Mouse (Mus musculus) liver, embryonic 11.5 days (tissue): Measurements from ENCODE around the gene Gm49387. TPM values are rescaled to one million over a fixed set of nuclear protein-coding genes. Genes with fewer than 3 reads are reported as not detected.

Experiments used
- ATAC-seq: fragments of 200-750 bp; cut with Nextera tagmentation; replicated peaks from 2 replicates; pipeline ENCODE4 v1.8.0; 2017; ENCODE audit warnings: moderate number of reproducible peaks, mild to moderate bottlenecking, moderate TSS enrichment, moderate library complexity; ENCODE audit not compliant: low FRiP score
- DNase-seq: peaks from one replicate; pipeline ENCODE4 v3.0.0-alpha.2; 2017; ENCODE audit warnings: low spot score
- H3K27ac ChIP-seq: fragments of 300-500 bp; sonication (generic); 2 replicates; pipeline ENCODE4 v1.5.1; 2014; ENCODE audit warnings: mild to moderate bottlenecking, low read depth, low read length, control low read depth
- H3K27me3 ChIP-seq: fragments of 300-500 bp; sonication (generic); replicated peaks from 2 replicates; pipeline ENCODE4 v1.6.1; 2014; ENCODE audit warnings: low read length, mixed read lengths; ENCODE audit not compliant: control insufficient read depth, insufficient read depth
- H3K36me3 ChIP-seq: fragments of 300-500 bp; sonication (generic); 2 replicates; pipeline ENCODE4 v1.6.1; 2014; ENCODE audit warnings: mild to moderate bottlenecking, low read length, moderate library complexity, mixed read lengths; ENCODE audit not compliant: control insufficient read depth, insufficient read depth
- H3K4me1 ChIP-seq: fragments of 300-500 bp; sonication (generic); replicated peaks from 2 replicates; pipeline ENCODE4 v1.6.1; 2014; ENCODE audit warnings: low read length, mixed read lengths; ENCODE audit not compliant: control insufficient read depth, insufficient read depth
- H3K4me2 ChIP-seq: fragments of 300-500 bp; sonication (generic); 2 replicates; pipeline ENCODE4 v1.6.1; 2014; ENCODE audit warnings: mild to moderate bottlenecking, control low read depth, moderate library complexity
- H3K4me3 ChIP-seq: fragments of 300-500 bp; sonication (generic); 2 replicates; pipeline ENCODE4 v1.5.1; 2014; ENCODE audit warnings: low read depth, low read length, control low read depth
- H3K9ac ChIP-seq: fragments of 300-500 bp; sonication (generic); 2 replicates; pipeline ENCODE4 v1.6.1; 2014; ENCODE audit warnings: low read depth, low read length, control low read depth
- H3K9me3 ChIP-seq: fragments of 300-500 bp; sonication (generic); 2 replicates; pipeline ENCODE4 v1.6.1; 2016; ENCODE audit warnings: low read length, inconsistent platforms, mixed read lengths; ENCODE audit not compliant: control insufficient read depth
- WGBS: fragments of 180-500 bp; shearing (Covaris S2); extraction: QIAGEN DNeasy Blood & Tissue Kit; methylation state at CpG from one replicate; pipeline ENCODE4 v1.1.7; 2014; 5-methylcytosine and 5-hydroxymethylcytosine counted together
- polyA plus RNA-seq: library from polyadenylated mRNA; unstranded; fragments of >200 nt; fragmentation: Nextera tagmentation; extraction: Ambion mirVana; gene quantifications from 2 replicates; pipeline ENCODE4 v1.2.1, GENCODE M21; 2014

Gm49387 gene
- polyA plus RNA-seq, 1 experiment from 2014 or later, result 0.19 TPM

GRCm38 (mm10) chr14:31569151-31569631 is 71.5 kb downstream of the Gm49387 start:
- DNase-seq, result no peak
- no peaks in the 10 kb centered on the region for H3K9me3 ChIP-seq
- ATAC-seq, result 0 out of 2 replicates have a peak, but pooled peaks have one; percentile 9
- no peak overlapping the region for H3K27ac ChIP-seq
- H3K36me3 ChIP-seq, result no peaks in the 10 kb centered on the region
- WGBS, result 47% methylated on average over 7 of the region's 7 CpGs
- H3K27me3 ChIP-seq, result no peaks in the 10 kb centered on the region
- H3K9ac ChIP-seq, result no peak overlapping the region
- no peak overlapping the region for H3K4me2 ChIP-seq
- no peak overlapping the region for H3K4me3 ChIP-seq
- peaks cover 28% of the 10 kb centered on the region for H3K4me1 ChIP-seq

- Histone ChIP-seq H3K4me1 (peaks cover 23% of the 10 kb centered on the region), H3K27ac (no peak overlapping the region), H3K4me2 (no peak overlapping the region), H3K4me3 (no peak overlapping the region), H3K36me3 (no peaks in the 10 kb centered on the region), H3K27me3 (no peaks in the 10 kb centered on the region), H3K9me3 (no peaks in the 10 kb centered on the region), H3K9ac (no peak overlapping the region)
- ATAC-seq, result no peak
- WGBS, result 60% methylated on average over 9 of the region's 9 CpGs
- DNase-seq, result no peak
Measured at GRCm38 (mm10) chr14:31565478-31566212, 75.0 kb downstream of the Gm49387 start.

- DNase-seq, result no peak
- Histone ChIP-seq H3K36me3 (no peaks in the 10 kb centered on the region), H3K27ac (no peak overlapping the region), H3K4me1 (peaks cover 15% of the 10 kb centered on the region), H3K4me2 (no peak overlapping the region), H3K4me3 (no peak overlapping the region), H3K27me3 (no peaks in the 10 kb centered on the region), H3K9me3 (no peaks in the 10 kb centered on the region), H3K9ac (no peak overlapping the region)
- WGBS, result 40% methylated on average over 6 of the region's 6 CpGs
- no peak for ATAC-seq
Measured at GRCm38 (mm10) chr14:31564452-31565179, 76.1 kb downstream of the Gm49387 start.

GRCm38 (mm10) chr14:31560886-31561285 is 79.8 kb downstream of the Gm49387 start:
- Histone ChIP-seq H3K36me3 (no peaks in the 10 kb centered on the region), H3K4me1 (peaks cover 8% of the 10 kb centered on the region), H3K27me3 (no peaks in the 10 kb centered on the region; the same call in 1 of the 2 replicates), H3K4me3 (no peak overlapping the region), H3K27ac (no peak overlapping the region), H3K4me2 (no peak overlapping the region), H3K9me3 (no peaks in the 10 kb centered on the region), H3K9ac (no peak overlapping the region)
- DNase-seq, result no peak
- ATAC-seq, result no peak
- WGBS, result 36% methylated on average over 5 of the region's 5 CpGs

- H3K4me2 ChIP-seq, result no peak overlapping the region
- no peak for DNase-seq
- H3K4me1 ChIP-seq, result no peaks in the 10 kb centered on the region
- H3K27me3 ChIP-seq, result no peaks in the 10 kb centered on the region; the same call in 1 of the 2 replicates
- ATAC-seq, result no peak
- no peak overlapping the region for H3K9ac ChIP-seq
- no peaks in the 10 kb centered on the region for H3K36me3 ChIP-seq
- WGBS, result 43% methylated on average over 5 of the region's 5 CpGs
- no peaks in the 10 kb centered on the region for H3K9me3 ChIP-seq
- H3K27ac ChIP-seq, result no peak overlapping the region
- no peak overlapping the region for H3K4me3 ChIP-seq
Measured at GRCm38 (mm10) chr14:31559216-31559615, 81.5 kb downstream of the Gm49387 start.

- no peak overlapping the region for H3K4me2 ChIP-seq
- ATAC-seq, result no peak
- H3K27ac ChIP-seq, result no peak overlapping the region
- H3K9me3 ChIP-seq, result no peaks in the 10 kb centered on the region
- no peak overlapping the region for H3K9ac ChIP-seq
- H3K27me3 ChIP-seq, result no peaks in the 10 kb centered on the region; the same call in 1 of the 2 replicates
- H3K4me3 ChIP-seq, result no peak overlapping the region
- H3K4me1 ChIP-seq, result no peaks in the 10 kb centered on the region
- no peak for DNase-seq
- WGBS, result 71% methylated on average over 9 of the region's 9 CpGs
- H3K36me3 ChIP-seq, result no peaks in the 10 kb centered on the region
Measured at GRCm38 (mm10) chr14:31557784-31558183, 82.9 kb downstream of the Gm49387 start.

GRCm38 (mm10) chr14:31557273-31557672 is 83.4 kb downstream of the Gm49387 start:
- WGBS, result 78% methylated on average over 8 of the region's 8 CpGs
- Histone ChIP-seq H3K27me3 (no peaks in the 10 kb centered on the region; the same call in 1 of the 2 replicates), H3K4me3 (no peak overlapping the region), H3K4me2 (no peak overlapping the region), H3K27ac (no peak overlapping the region), H3K4me1 (no peaks in the 10 kb centered on the region), H3K36me3 (no peaks in the 10 kb centered on the region), H3K9me3 (no peaks in the 10 kb centered on the region), H3K9ac (no peak overlapping the region)
- DNase-seq (no peak), ATAC-seq (no peak)

- H3K4me2 ChIP-seq, result no peak overlapping the region
- no peak overlapping the region for H3K27ac ChIP-seq
- no peak for ATAC-seq
Measured at GRCm38 (mm10) chr14:31556526-31557260, 84.0 kb downstream of the Gm49387 start.

More at GRCm38 (mm10) chr14:31556526-31557260, 84.0 kb downstream of the Gm49387 start:
- Histone ChIP-seq H3K27me3 (no peaks in the 10 kb centered on the region; the same call in 1 of the 2 replicates), H3K9ac (no peak overlapping the region), H3K9me3 (no peaks in the 10 kb centered on the region), H3K36me3 (no peaks in the 10 kb centered on the region), H3K4me1 (no peaks in the 10 kb centered on the region), H3K4me3 (no peak overlapping the region)
- 74% methylated on average over 9 of the region's 9 CpGs for WGBS
- DNase-seq, result no peak
